Comparison of ENCODE assay signal across 22 mouse cellular contexts in the genomic region with DNA sequence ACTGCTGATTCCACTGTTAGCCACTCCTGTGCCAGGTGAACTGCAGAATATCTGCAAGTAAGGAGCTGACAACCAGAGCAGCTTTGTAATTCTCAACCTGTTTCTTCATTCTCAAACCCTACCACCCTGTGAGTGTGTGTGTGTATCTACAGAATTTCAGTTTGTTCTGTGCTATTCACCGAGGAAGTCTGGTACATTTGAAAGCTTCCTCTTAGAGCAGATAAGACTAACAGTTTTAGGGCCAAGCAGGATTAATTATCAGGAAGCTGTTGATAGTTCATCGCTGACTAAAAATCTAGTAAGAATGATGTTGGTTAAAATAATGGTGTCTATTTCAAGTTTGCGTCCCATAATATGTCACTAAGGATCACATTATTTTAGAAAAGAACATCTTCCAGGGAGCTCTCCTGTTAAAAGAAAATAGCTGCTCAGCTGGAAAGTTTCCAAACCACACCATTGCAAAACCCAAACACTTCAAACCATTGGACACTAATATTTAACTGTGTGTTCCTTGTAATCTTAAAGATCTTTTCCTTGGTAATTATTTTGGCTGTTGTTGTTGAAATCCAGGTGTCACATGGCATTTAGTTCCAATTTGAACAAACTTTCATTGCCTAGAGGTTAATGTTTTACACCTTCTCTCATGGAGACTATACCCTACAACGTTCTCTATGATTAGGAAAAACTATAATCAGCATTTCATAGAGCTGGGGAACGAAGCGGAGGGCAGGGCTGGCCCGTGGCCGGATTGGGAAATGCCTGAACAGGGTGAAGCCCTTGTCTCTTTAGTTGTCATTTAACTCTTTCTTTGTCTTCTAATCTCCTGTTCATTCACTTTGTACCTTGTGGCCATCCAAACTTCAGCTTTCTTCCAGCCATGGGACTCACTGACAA. TPM values are rescaled to one million over a fixed set of nuclear protein-coding genes. Genes with fewer than 3 reads are reported as not detected.
DNase-seq lines count a peak whose midpoint lies in the region; ATAC-seq and TF ChIP-seq lines count a peak whose summit lies in the region.
"Had no signal": no experiment of that assay in that cellular context is flagged by ENCODE, and none has a peak within 500 bp of the region (broad histone marks: within the 10 kb centered on the region; RNA-seq: fewer than 3 reads in every experiment).

No protein-coding gene starts in this region.

- H3K36me3 ChIP-seq in heart, embryonic 11.5 days (ENCODE audit: control insufficient read depth, insufficient read depth, low read length), result no peaks in the 10 kb centered on the region
- H3K36me3 ChIP-seq in limb, embryonic 10.5 days, result no peaks in the 10 kb centered on the region
- H3K36me3 ChIP-seq: forebrain, embryonic 15.5 days; G1E; limb, embryonic 15.5 days; midbrain, embryonic 13.5 days; neural tube, embryonic 13.5 days had no signal

- TF ChIP-seq POLR2A in bone marrow macrophage, adult 2 months (IDR thresholded peaks at IDR 0.05; ENCODE audit: borderline replicate concordance, low read depth, low read length), result no peak

- H3K4me3 ChIP-seq in heart, embryonic 11.5 days (ENCODE audit: low read depth, low read length), result no peak overlapping the region
- no peak overlapping the region for H3K4me3 ChIP-seq in bone marrow macrophage, adult 2 months (ENCODE audit: insufficient read depth, low read length)
- no peak overlapping the region for H3K4me3 ChIP-seq in limb, embryonic 10.5 days
- H3K4me3 ChIP-seq: forebrain, embryonic 15.5 days; limb, embryonic 15.5 days; midbrain, embryonic 13.5 days; neural tube, embryonic 13.5 days had no signal

- no peak overlapping the region for H3K27ac ChIP-seq in heart, embryonic 11.5 days (ENCODE audit: low read depth, low read length)
- H3K27ac ChIP-seq in bone marrow macrophage, adult 2 months (ENCODE audit: insufficient read depth, low read depth, low read length), result peak overlapping the region; percentile 70
- no peak overlapping the region for H3K27ac ChIP-seq in limb, embryonic 10.5 days
- H3K27ac ChIP-seq: forebrain, embryonic 15.5 days; limb, embryonic 15.5 days; midbrain, embryonic 13.5 days; neural tube, embryonic 13.5 days had no signal

- no peaks in the 10 kb centered on the region for H3K27me3 ChIP-seq in heart, embryonic 11.5 days (ENCODE audit: control insufficient read depth, insufficient read depth, low read length)
- no peaks in the 10 kb centered on the region for H3K27me3 ChIP-seq in limb, embryonic 10.5 days (ENCODE audit: low read depth, poor library complexity, severe bottlenecking)
- H3K27me3 ChIP-seq: forebrain, embryonic 15.5 days; limb, embryonic 15.5 days; midbrain, embryonic 13.5 days; neural tube, embryonic 13.5 days had no signal

- no peak overlapping the region for H3K4me2 ChIP-seq in heart, embryonic 11.5 days
- H3K4me2 ChIP-seq: forebrain, embryonic 15.5 days; limb, embryonic 15.5 days; midbrain, embryonic 13.5 days; neural tube, embryonic 13.5 days had no signal

- ATAC-seq in heart, embryonic 11.5 days (replicated peaks; ENCODE audit: insufficient number of reproducible peaks, low FRiP score, low TSS enrichment), result no peak
- ATAC-seq: forebrain, embryonic 15.5 days; inflammation-experienced regulatory T-cells, adult 6 months; midbrain, embryonic 13.5 days had no signal

- peak; percentile 79 for DNase-seq in heart, adult 11 months
- DNase-seq in 3T3-L1 (ENCODE audit: low read depth, low spot score), result peak; percentile 54
- DNase-seq in lung, postnatal 36 days, result peak; percentile 73
- no peak for DNase-seq in limb, embryonic 10.5 days (ENCODE audit: low spot score)
- no peak for DNase-seq in layer of hippocampus, postnatal 36 days
- DNase-seq in MN1 (ENCODE audit: low spot score), result no peak
- DNase-seq: kidney, postnatal 4 days had no signal

- TF ChIP-seq CTCF in bone marrow macrophage, adult 2 months (IDR thresholded peaks at IDR 0.05; ENCODE audit: low read depth, low read length), result no peak

- H3K9me3 ChIP-seq in heart, embryonic 11.5 days (replicated peaks; ENCODE audit: control insufficient read depth, low read length), result no peaks in the 10 kb centered on the region
- H3K9me3 ChIP-seq in limb, embryonic 10.5 days (replicated peaks), result no peaks in the 10 kb centered on the region
- H3K9me3 ChIP-seq: forebrain, embryonic 15.5 days; G1E; limb, embryonic 15.5 days; midbrain, embryonic 13.5 days; neural tube, embryonic 13.5 days had no signal

- no peak overlapping the region for H3K9ac ChIP-seq in heart, embryonic 11.5 days (ENCODE audit: low read depth, low read length)
- H3K9ac ChIP-seq: forebrain, embryonic 15.5 days; limb, embryonic 15.5 days; midbrain, embryonic 13.5 days; neural tube, embryonic 13.5 days had no signal

- H3K4me1 ChIP-seq in heart, embryonic 11.5 days (ENCODE audit: control insufficient read depth, insufficient read depth, low read length), result no peaks in the 10 kb centered on the region
- peaks cover 25% of the 10 kb centered on the region for H3K4me1 ChIP-seq in bone marrow macrophage, adult 2 months (ENCODE audit: control insufficient read depth, insufficient read depth, low read length)
- H3K4me1 ChIP-seq in limb, embryonic 10.5 days, result no peaks in the 10 kb centered on the region; the same call in 1 of the 2 replicates
- H3K4me1 ChIP-seq: forebrain, embryonic 15.5 days; limb, embryonic 15.5 days; midbrain, embryonic 13.5 days; neural tube, embryonic 13.5 days had no signal

- 58% methylated on average over 8 of the region's 8 CpGs for WGBS in heart, embryonic 11.5 days (ENCODE audit: insufficient replicate concordance)
- 89% methylated on average over 8 of the region's 8 CpGs for WGBS in limb, embryonic 10.5 days

RNA-seq across cellular contexts. Expression of gene Tent5a, which starts 16.0 kb away (rescaled TPM):
- 8.2 and 8.7 TPM in 2 replicates for polyA plus RNA-seq in heart, embryonic 11.5 days (2014; fragmentation: Nextera tagmentation; extraction: Ambion mirVana)
- 54.5 and 55.5 TPM in 2 replicates for polyA plus RNA-seq in bone marrow macrophage, adult 2 months (2012; ENCODE audit: insufficient read depth, insufficient read length, missing spikeins)
- 1.3 and 1.6 TPM in 2 replicates for polyA plus RNA-seq in limb, embryonic 10.5 days (2016; fragmentation: Nextera tagmentation; extraction: Ambion mirVana)
- total RNA-seq in layer of hippocampus, postnatal 36 days (2021), result 1 to 10 TPM; 3.3 to 4.1 TPM

RNA-seq across cellular contexts. Expression of gene Gm11114, which starts 30.6 kb away (rescaled TPM):
- polyA plus RNA-seq in heart, embryonic 11.5 days (2014; fragmentation: Nextera tagmentation; extraction: Ambion mirVana), result not detected in 2 replicates
- polyA plus RNA-seq in bone marrow macrophage, adult 2 months (2012; ENCODE audit: insufficient read depth, insufficient read length, missing spikeins), result not detected in 2 replicates
- not detected in 2 replicates for polyA plus RNA-seq in limb, embryonic 10.5 days (2016; fragmentation: Nextera tagmentation; extraction: Ambion mirVana)
- not detected for total RNA-seq in layer of hippocampus, postnatal 36 days (2021)
- total RNA-seq: adrenal gland, adult 18-20 months; G1E; heart, postnatal 25 days; left cerebral cortex, adult 18-20 months had no signal
- polyA plus RNA-seq: C2C12; cortical plate, adult 2 months; forebrain, embryonic 15.5 days; G1E; gonadal fat pad, adult 2 months; inflammation-experienced regulatory T-cells, adult 6 months; limb, embryonic 15.5 days; midbrain, embryonic 13.5 days; neural tube, embryonic 13.5 days; testis, adult 2 months had no signal

Comparison
In these comparisons a context has a peak if more than half of its experiments do, and no peak if none do; other contexts are left out.
1. DNase-seq: peak in heart, adult 11 months (single experiment), 3T3-L1 (single experiment) and lung, postnatal 36 days (single experiment); none in limb, embryonic 10.5 days (single experiment), layer of hippocampus, postnatal 36 days (0 of 2) and MN1 (single experiment).